Mouse (Mus musculus) right cerebral cortex, postnatal 14 days (tissue): Measurements from ENCODE around the gene Add3.

Experiments used
- DNase-seq: peaks from one replicate; pipeline ENCODE4 v3.0.0; 2022

Gene Add3

DNA sequence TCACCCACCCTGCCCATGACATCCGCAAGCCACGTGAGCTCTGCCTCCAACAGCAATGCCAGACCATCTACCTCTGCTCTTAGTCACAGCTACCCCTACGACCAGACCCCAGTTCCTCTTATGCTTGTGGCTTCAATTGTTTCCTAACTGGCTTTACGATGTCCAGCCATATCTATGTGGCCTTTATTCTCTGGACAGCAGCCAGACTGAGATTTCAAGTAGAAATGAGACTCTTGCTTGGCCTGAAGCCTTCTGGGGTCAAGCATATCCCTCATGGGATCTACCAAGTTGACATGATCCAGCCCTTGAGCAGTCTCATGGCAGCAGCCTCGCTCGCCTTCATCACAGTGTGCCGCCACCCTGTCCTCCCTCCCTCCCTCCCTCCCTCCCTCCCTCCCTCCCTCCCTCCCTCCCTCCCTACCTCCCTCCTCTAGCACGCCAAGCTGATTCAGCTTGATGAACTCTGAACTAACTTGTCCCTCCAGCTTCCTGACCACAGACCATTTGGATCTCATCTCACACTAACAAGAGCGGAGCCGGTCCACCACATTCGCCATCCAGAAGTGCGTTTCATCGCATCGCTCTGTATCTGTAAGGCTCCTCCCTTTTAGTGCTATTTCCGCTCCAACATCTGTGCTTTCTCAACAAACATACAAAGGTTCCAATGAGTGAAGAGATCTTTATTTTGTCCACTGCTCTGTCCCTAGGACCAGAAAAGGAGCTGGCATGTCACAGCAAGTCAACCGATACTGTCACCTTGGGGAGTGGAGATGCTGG is 9.7 kb upstream of the Add3 start:
- no peak for DNase-seq

GRCm38 (mm10) chr19:53132471-53132870 is 7.8 kb upstream of the Add3 start:
- DNase-seq = no peak

- DNase-seq = no peak
These were observed 3.7 kb upstream of the Add3 start for GRCm38 (mm10) chr19:53136336-53137090.

DNA sequence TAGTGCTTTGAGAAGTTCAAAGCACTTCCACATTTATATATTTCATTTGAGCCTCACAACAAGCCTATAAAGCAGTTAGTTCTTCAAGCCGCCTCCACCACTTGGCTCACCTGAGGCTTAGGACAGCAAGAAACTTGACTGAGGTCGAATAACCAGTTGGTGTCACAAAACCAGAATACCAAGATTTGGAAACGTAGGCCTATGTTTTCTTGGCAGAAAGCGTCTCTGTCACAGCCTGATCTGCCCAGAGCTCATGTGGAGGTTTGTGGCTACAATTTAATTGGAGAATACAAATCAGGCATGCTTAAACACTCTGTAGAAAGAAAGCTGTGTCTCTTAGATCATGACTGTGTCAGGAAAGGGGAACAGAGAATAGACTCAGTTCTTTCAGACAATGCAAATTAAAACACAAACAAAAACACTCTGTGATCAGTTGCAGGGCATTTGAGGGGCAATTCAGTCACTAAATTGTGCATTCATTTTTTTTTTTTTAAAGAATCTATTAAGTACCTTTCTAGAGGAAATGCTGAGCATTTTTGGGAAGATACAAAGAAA is 3.0 kb upstream of the Add3 start:
- no peak for DNase-seq

DNA sequence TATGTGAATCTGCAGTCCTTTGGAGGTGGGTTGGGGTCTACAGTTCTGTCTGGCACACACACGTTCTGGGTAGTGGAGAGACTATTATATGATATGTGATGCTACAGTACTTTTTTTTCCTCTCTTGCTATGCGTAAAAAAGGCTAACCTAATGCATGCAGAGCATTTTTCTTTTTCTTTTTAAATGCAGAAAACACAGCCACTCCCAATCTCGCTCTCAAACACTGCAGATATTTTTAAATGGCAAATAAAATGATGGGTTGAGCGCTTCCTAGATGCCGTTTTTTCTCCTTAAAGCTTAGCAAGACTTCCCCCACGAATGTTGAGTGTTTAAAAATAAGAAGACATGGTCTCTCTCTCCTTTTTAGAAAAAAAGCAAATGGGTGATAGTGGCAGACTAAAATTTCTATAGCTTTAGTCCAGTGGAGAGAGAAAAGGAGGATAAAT is 584 bp downstream of the Add3 start:
- DNase-seq = no peak

GRCm38 (mm10) chr19:53141251-53142072 is 1.2 kb downstream of the Add3 start:
- DNase-seq = peak; percentile 47

- peak; percentile 98 for DNase-seq
These were observed 2.2 kb downstream of the Add3 start for GRCm38 (mm10) chr19:53142190-53143107.

- peak; percentile 26 for DNase-seq
These were observed 3.1 kb downstream of the Add3 start for GRCm38 (mm10) chr19:53143108-53143971.

DNA sequence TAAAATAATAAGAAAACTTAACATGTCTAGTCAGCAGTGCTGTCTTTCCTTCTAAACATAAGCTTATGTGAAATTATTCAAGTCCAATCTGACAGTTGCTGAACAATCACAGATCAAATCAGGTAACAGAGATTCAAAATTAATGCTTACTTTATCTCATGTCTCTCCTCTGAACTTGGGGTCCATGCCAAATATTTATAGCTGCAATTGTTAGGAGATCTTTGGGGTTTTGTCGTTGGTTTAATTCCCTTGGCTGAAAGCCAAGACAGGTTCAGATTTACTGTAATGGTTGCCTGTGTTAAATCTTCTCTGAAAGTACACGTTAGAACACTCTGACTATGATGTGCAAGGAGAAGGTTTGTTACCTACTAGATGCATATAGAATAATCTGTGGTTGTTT is 4.8 kb downstream of the Add3 start:
- no peak for DNase-seq

DNA sequence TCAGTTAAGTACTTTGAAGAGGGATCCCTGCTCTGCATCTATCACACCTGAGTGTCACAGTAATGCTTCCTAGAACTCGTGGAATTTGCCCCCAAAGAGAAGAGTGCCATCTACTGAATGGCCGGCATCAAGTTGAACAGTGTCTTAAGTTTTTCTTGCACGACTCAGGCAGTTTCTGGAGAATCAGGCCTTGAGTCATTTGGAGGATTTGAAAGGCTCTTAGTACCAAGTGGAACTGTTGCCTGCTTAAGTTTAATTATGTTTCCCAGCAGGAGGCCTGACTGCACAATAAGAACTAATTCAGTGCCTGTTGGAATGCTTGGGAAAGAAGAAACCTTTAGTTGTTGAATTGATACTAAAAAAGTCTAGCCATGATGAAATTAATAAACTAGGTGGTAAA is 9.1 kb downstream of the Add3 start:
- DNase-seq = no peak

DNA sequence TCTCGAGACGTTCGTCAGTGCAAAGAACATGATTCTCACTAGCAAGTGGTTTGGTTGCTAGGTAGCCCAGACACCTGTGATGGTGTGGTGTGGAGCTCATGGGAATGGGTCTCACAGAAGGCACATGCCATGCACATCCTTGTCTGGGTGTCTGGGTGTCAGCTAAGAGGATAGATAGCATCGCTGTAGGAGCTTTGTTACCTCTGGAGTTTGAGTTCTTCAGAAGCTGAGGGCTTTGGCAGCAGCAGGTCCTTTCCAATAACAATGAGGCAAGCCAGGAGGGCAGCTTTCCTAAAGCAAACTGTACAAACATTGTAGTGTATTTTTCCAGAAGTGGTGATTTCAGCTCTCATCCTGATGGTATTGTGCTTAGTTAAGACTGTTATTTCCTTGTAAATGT is 12.2 kb downstream of the Add3 start:
- DNase-seq = no peak

- DNase-seq = no peak
These were observed 12.9 kb downstream of the Add3 start for GRCm38 (mm10) chr19:53153096-53153495.

DNA sequence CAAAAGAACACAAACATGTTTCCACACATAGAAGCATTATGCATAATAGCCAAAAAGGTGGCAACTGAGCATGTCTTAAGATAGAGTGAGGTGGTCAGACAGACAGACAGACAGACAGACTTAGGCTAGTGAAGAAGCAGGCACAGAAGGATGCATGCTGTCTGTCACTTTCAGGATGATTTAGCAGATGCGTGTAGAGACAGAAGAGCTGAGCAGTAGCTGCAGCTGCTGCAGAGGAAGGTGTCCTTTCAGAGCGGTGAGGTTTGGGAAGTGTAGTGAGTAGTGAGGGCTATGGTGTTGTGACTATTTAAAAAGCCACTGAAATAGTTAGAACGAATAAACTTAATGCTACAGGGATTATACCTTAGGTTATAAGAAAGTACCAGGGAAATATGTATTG is 13.9 kb downstream of the Add3 start:
- DNase-seq = no peak

GRCm38 (mm10) chr19:53156361-53156760 is 16.1 kb downstream of the Add3 start:
- DNase-seq = no peak

- DNase-seq = no peak
These were observed 16.9 kb downstream of the Add3 start for GRCm38 (mm10) chr19:53157176-53157575.

- no peak for DNase-seq
These were observed 19.1 kb downstream of the Add3 start for GRCm38 (mm10) chr19:53159351-53159750.

DNA sequence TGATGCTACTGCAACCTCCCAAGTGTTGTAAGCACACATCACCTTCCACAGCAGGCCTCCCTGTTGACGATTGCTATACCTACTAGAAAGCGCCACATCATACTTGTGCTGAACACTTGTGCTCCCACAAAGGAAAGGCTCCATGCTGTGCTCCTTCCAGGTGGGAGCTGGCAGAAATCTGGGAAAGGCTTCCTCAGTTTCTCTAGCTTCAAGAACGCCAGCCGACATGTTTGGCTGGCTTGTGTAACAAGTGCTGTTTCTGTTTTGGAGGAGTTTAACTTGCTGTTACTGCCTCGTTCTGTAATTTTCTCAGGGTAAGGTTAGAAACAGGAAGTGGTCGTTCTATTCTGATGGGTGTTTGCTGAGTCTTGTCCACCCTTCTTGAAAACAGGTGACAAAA is 22.7 kb downstream of the Add3 start:
- no peak for DNase-seq

DNA sequence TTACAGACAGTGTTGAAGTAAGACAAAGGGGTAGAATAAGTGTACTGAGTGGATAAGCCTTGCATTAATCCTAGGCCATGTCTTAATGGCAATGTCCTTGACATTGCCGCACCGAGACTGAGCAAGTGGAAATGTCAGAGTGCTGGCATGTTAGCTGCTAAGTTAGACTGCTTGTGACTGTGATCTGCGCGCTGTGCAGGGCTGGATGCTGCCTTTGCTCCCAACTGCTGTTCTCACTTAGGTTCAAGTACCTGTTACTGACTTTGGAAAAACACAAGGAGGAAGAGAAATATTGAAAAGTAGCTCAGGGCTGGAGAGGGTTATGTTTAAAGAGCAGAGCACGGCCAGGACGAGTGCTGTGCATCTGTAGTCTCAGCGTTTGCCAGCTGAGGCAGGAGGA is 24.4 kb downstream of the Add3 start:
- DNase-seq = no peak

DNA sequence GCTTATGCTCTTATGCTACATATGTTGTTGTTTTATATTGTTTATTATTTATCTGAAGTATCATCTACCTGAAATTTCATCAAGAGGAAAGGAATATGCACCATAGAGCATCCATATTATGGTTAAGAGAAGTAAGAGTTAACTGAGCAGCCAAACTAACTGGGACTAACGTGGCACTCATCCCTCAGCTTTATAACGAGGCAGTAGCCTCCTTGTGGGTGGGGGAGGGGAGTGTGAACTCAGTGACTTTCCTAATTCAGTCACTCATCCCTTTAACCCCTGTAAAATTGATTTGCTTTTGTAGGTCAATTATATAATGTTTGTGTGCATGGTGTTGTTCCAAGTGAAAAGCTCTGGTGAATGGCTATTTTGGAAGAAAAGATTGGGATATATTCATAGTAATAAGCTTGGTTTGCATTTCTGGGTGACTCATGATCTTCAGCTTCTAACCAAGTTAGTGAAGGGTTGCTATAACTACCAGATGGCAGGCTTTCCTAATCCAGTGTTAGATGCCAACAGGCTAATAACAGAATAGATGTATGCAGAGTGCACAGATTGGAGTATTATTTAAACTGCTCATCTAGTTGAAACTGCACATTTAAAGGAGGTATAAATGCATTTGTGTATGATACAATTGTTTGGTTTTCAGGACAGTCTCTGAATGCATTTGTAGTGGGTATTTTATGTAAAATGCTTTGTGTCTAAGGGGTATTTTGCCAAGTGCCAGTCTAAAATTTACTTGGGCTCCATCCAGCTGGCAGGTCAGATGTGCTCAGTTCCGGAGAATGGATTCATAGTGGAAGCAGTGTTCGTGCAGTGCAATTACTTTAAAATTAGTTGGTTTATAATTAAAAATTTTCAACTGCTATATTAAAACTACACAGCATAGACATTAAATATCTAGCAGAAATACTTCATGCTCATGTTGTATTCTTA is 25.3 kb downstream of the Add3 start:
- DNase-seq = no peak

DNA sequence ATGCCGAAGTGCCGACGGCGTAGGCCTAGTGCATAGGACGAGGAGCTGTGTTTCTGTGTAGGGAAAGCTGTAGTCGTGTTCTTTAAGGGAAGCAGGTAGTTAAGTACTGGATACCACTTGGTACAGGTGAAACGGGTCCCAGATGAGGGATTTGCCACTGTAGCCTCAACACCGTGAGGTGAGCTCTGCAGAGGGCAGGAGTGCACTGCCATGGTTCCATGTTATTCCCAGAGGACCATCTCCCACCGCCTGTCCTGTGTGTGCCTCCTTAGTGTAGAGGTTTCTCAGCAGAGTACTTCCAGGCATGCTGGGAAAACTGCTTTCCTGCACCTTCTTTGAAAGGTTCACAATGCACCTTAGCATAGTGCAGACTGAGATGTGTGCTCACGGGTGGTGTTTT is 26.1 kb downstream of the Add3 start:
- DNase-seq = no peak
